Mouse (Mus musculus): ENCODE data around the gene Gimap8. TPM values are rescaled to one million over a fixed set of nuclear protein-coding genes. Genes with fewer than 3 reads are reported as not detected.

Gimap8 gene
- polyA plus RNA-seq, 1 experiment, result 0.01 TPM

DNA sequence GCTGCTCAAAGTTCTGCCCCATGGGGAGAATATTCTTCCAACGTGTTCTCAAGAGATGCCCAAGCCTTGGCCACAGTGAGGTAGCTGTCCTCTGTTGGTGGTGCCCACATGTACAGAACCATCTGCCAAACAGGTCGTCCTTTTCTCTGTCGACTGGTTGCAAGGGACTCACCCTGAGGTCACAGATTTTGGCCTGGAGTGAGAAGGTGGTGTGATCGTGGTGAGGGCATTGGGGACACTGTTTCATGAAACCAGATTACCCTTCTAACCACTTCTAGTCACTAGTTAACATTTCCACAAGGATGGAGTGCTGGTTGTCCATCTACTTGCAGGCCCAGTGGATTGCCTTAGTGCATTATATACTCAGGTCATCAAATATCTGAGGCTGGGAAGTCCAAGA is 1.7 kb downstream of the Gimap8 start:
- Histone ChIP-seq H3ac (ENCODE audit: control insufficient read depth, insufficient read length) (no peak overlapping the region), H3K36me3 (ENCODE audit: control insufficient read depth, insufficient read depth) (no peaks in the 10 kb centered on the region), H3K4me2 (ENCODE audit: low read depth) (no peak overlapping the region), H3K27me3 (ENCODE audit: control insufficient read depth, insufficient read depth, insufficient read length) (peaks cover 6% of the 10 kb centered on the region), H3K79me2 (ENCODE audit: control insufficient read depth, insufficient read depth) (no peaks in the 10 kb centered on the region), H3K4me3 (no peak overlapping the region)
- TF ChIP-seq SRF (IDR thresholded peaks at IDR 0.05; ENCODE audit: control insufficient read depth, insufficient read length, low read depth) (no peak), MYOD1 (IDR thresholded peaks at IDR 0.05; ENCODE audit: control insufficient read depth in 1 of 3, insufficient read length in 2 of 3, low read depth in 2 of 3) (no peak), CEBPB (IDR thresholded peaks at IDR 0.05; ENCODE audit: insufficient read depth, poor library complexity, severe bottlenecking) (no peak), MYOG (IDR thresholded peaks at IDR 0.05; ENCODE audit: control insufficient read depth in 1 of 3, insufficient read depth in 1 of 3, insufficient read length in 2 of 3, low read depth in 2 of 3) (no peak), TCF3 (IDR thresholded peaks at IDR 0.05; ENCODE audit: insufficient read length, low read depth) (no peak), POLR2AphosphoS2 (IDR thresholded peaks at IDR 0.05; ENCODE audit: insufficient read length, low read depth) (no peak), E2F4 (IDR thresholded peaks at IDR 0.05; ENCODE audit: insufficient read depth) (no peak), REST (IDR thresholded peaks at IDR 0.05; ENCODE audit: insufficient read depth, insufficient read length) (no peak), USF1 (IDR thresholded peaks at IDR 0.05; ENCODE audit: low read depth) (no peak), TCF12 (IDR thresholded peaks at IDR 0.05; ENCODE audit: insufficient read depth, poor library complexity, severe bottlenecking) (no peak), POLR2A (IDR thresholded peaks at IDR 0.05; ENCODE audit: insufficient read length, low read depth) (no peak), MAX (IDR thresholded peaks at IDR 0.05; ENCODE audit: low read depth) (no peak)

DNA sequence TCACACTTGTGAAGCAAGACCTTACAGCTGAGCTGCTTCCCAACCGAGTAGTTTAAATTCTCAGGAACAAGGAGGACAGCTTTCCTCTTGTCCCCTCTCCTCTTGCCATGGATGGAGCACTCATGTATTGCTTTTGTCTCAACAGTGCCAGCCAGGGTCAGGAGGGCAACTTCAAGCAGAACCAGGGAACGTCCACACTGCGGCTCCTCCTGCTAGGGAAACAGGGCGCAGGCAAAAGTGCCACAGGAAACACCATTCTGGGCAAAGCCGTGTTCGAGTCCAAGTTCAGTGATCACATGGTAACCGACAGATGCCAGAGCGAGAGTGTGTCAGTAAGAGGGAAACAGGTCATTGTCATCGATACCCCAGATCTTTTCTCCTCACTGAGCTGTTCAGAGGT is 3.0 kb downstream of the Gimap8 start:
- TF ChIP-seq MYOG (IDR thresholded peaks at IDR 0.05; ENCODE audit: control insufficient read depth in 1 of 3, insufficient read depth in 1 of 3, insufficient read length in 2 of 3, low read depth in 2 of 3) (no peak), TCF12 (IDR thresholded peaks at IDR 0.05; ENCODE audit: insufficient read depth, poor library complexity, severe bottlenecking) (no peak)
- no peaks in the 10 kb centered on the region for H3K36me3 ChIP-seq (ENCODE audit: control insufficient read depth, insufficient read depth)
- no peaks in the 10 kb centered on the region for H3K79me2 ChIP-seq (ENCODE audit: control insufficient read depth, insufficient read depth)
- no peak overlapping the region for H3ac ChIP-seq (ENCODE audit: control insufficient read depth, insufficient read length)
- H3K4me3 ChIP-seq, result no peak overlapping the region
- H3K4me2 ChIP-seq (ENCODE audit: low read depth), result no peak overlapping the region
- H3K27me3 ChIP-seq (ENCODE audit: control insufficient read depth, insufficient read depth, insufficient read length), result peaks cover 6% of the 10 kb centered on the region

DNA sequence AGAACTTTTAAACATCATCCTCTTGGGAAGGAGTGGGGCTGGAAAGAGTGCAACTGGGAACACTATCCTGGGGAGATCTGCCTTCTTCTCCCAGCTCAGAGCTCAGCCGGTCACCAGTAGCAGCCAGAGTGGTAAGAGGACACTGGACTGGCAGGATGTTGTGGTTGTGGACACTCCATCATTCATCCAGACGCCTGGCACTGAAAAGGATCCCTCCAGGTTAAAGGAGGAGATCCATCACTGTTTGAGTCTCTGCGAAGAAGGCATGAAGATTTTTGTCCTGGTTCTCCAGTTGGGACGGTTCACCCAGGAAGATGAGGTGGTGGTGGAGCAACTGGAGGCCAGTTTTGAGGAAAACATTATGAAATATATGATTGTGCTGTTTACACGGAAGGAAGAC is 11.7 kb downstream of the Gimap8 start:
- Histone ChIP-seq H3K27me3 (ENCODE audit: control insufficient read depth, insufficient read depth, insufficient read length) (peaks cover 5% of the 10 kb centered on the region), H3K36me3 (ENCODE audit: control insufficient read depth, insufficient read depth) (no peaks in the 10 kb centered on the region), H3K79me2 (ENCODE audit: control insufficient read depth, insufficient read depth) (no peaks in the 10 kb centered on the region), H3K4me2 (ENCODE audit: low read depth) (no peak overlapping the region), H3ac (ENCODE audit: control insufficient read depth, insufficient read length) (no peak overlapping the region), H3K4me3 (no peak overlapping the region)
- TF ChIP-seq CEBPB (IDR thresholded peaks at IDR 0.05; ENCODE audit: insufficient read depth, poor library complexity, severe bottlenecking) (no peak), POLR2A (IDR thresholded peaks at IDR 0.05; ENCODE audit: insufficient read length, low read depth) (no peak), REST (IDR thresholded peaks at IDR 0.05; ENCODE audit: insufficient read depth, insufficient read length) (no peak), E2F4 (IDR thresholded peaks at IDR 0.05; ENCODE audit: insufficient read depth) (no peak), TCF3 (IDR thresholded peaks at IDR 0.05; ENCODE audit: insufficient read length, low read depth) (no peak), MAX (IDR thresholded peaks at IDR 0.05; ENCODE audit: low read depth) (no peak), TCF12 (IDR thresholded peaks at IDR 0.05; ENCODE audit: insufficient read depth, poor library complexity, severe bottlenecking) (no peak)

DNA sequence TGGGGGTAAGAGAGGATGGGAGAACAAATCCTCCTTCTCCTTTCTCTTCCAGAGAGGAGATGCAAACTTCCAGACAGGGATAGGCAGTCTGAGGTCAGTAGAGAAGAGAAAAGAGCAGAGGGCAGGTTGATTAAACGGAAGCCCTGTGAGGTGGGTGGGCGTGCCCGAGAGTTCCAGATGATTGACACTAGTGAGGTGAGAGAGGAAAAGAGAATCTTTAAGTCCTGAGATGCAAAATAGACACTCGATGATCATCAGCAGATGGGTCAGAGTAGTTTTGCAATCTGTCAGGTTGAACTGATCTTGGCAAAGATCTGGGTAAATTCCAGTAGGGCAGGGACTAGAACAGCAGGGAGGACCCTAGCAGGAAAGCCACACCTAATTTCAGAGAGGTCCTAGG is 17.7 kb downstream of the Gimap8 start:
- no peak overlapping the region for H3K4me2 ChIP-seq (ENCODE audit: low read depth)
- no peak for TF ChIP-seq SRF (IDR thresholded peaks at IDR 0.05; ENCODE audit: control insufficient read depth, insufficient read length, low read depth)
- no peak for TF ChIP-seq MYOD1 (IDR thresholded peaks at IDR 0.05; ENCODE audit: control insufficient read depth in 1 of 3, insufficient read length in 2 of 3, low read depth in 2 of 3)
- no peak for TF ChIP-seq MAX (IDR thresholded peaks at IDR 0.05; ENCODE audit: low read depth)
- no peak for TF ChIP-seq CEBPB (IDR thresholded peaks at IDR 0.05; ENCODE audit: insufficient read depth, poor library complexity, severe bottlenecking)
- no peak for TF ChIP-seq TCF12 (IDR thresholded peaks at IDR 0.05; ENCODE audit: insufficient read depth, poor library complexity, severe bottlenecking)
- no peak for TF ChIP-seq POLR2AphosphoS2 (IDR thresholded peaks at IDR 0.05; ENCODE audit: insufficient read length, low read depth)
- TF ChIP-seq E2F4 (IDR thresholded peaks at IDR 0.05; ENCODE audit: insufficient read depth), result no peak
- no peak for TF ChIP-seq MYOG (IDR thresholded peaks at IDR 0.05; ENCODE audit: control insufficient read depth in 1 of 3, insufficient read depth in 1 of 3, insufficient read length in 2 of 3, low read depth in 2 of 3)
- no peak for TF ChIP-seq REST (IDR thresholded peaks at IDR 0.05; ENCODE audit: insufficient read depth, insufficient read length)
- no peak for TF ChIP-seq TCF3 (IDR thresholded peaks at IDR 0.05; ENCODE audit: insufficient read length, low read depth)
- no peak for TF ChIP-seq POLR2A (IDR thresholded peaks at IDR 0.05; ENCODE audit: insufficient read length, low read depth)
- TF ChIP-seq USF1 (IDR thresholded peaks at IDR 0.05; ENCODE audit: low read depth), result no peak

DNA sequence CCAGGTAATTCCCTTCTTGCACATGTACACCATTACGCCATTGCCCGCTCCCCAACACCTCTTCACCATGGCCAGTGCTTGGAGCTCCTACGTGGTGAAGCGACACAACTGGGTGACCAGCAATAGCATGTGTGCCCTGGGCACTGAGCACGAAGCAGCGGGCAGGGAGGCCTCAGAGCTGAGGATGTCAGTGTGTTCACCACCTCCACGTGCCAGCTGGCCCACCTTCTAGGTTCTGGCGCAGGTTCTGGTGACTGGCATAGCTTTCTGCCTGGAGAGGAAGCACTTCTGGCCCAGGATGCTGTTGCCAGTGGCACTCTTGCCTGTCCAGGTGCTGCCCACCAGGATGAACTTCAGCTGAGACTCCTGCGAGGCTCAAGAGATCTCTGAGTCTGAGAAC is 18.4 kb downstream of the Gimap8 start:
- TF ChIP-seq E2F4 (IDR thresholded peaks at IDR 0.05; ENCODE audit: insufficient read depth) (no peak), USF1 (IDR thresholded peaks at IDR 0.05; ENCODE audit: low read depth) (no peak), POLR2AphosphoS2 (IDR thresholded peaks at IDR 0.05; ENCODE audit: insufficient read length, low read depth) (no peak), REST (IDR thresholded peaks at IDR 0.05; ENCODE audit: insufficient read depth, insufficient read length) (no peak), MYOG (IDR thresholded peaks at IDR 0.05; ENCODE audit: control insufficient read depth in 1 of 3, insufficient read depth in 1 of 3, insufficient read length in 2 of 3, low read depth in 2 of 3) (no peak), SRF (IDR thresholded peaks at IDR 0.05; ENCODE audit: control insufficient read depth, insufficient read length, low read depth) (no peak), POLR2A (IDR thresholded peaks at IDR 0.05; ENCODE audit: insufficient read length, low read depth) (no peak), CEBPB (IDR thresholded peaks at IDR 0.05; ENCODE audit: insufficient read depth, poor library complexity, severe bottlenecking) (no peak), MAX (IDR thresholded peaks at IDR 0.05; ENCODE audit: low read depth) (no peak), TCF3 (IDR thresholded peaks at IDR 0.05; ENCODE audit: insufficient read length, low read depth) (no peak), TCF12 (IDR thresholded peaks at IDR 0.05; ENCODE audit: insufficient read depth, poor library complexity, severe bottlenecking) (no peak), MYOD1 (IDR thresholded peaks at IDR 0.05; ENCODE audit: control insufficient read depth in 1 of 3, insufficient read length in 2 of 3, low read depth in 2 of 3) (no peak)
- H3ac ChIP-seq (ENCODE audit: control insufficient read depth, insufficient read length), result no peak overlapping the region
- no peak overlapping the region for H3K4me2 ChIP-seq (ENCODE audit: low read depth)
- no peaks in the 10 kb centered on the region for H3K79me2 ChIP-seq (ENCODE audit: control insufficient read depth, insufficient read depth)
- no peak overlapping the region for H3K4me3 ChIP-seq
- no peaks in the 10 kb centered on the region for H3K36me3 ChIP-seq (ENCODE audit: control insufficient read depth, insufficient read depth)
- peaks cover 7% of the 10 kb centered on the region for H3K27me3 ChIP-seq (ENCODE audit: control insufficient read depth, insufficient read depth, insufficient read length)

More for the DNA sequence above, 17.7 kb downstream of the Gimap8 start:
- H3K79me2 ChIP-seq (ENCODE audit: control insufficient read depth, insufficient read depth), result no peaks in the 10 kb centered on the region
- H3K4me3 ChIP-seq, result no peak overlapping the region
- H3ac ChIP-seq (ENCODE audit: control insufficient read depth, insufficient read length), result no peak overlapping the region
- peaks cover 7% of the 10 kb centered on the region for H3K27me3 ChIP-seq (ENCODE audit: control insufficient read depth, insufficient read depth, insufficient read length)
- H3K36me3 ChIP-seq (ENCODE audit: control insufficient read depth, insufficient read depth), result no peaks in the 10 kb centered on the region
